Mouse (Mus musculus): ENCODE measurements around the gene Rbks. TPM values are rescaled to one million over a fixed set of nuclear protein-coding genes. Genes with fewer than 3 reads are reported as not detected.
"Not testable (repeated sequence)": the region's sequence is repeated elsewhere in the genome, so short reads cannot be mapped to it uniquely, and the experiment has no call there.

Rbks gene
- polyA plus RNA-seq, 1 experiment from 2014 or later, result 3.3 TPM

DNA sequence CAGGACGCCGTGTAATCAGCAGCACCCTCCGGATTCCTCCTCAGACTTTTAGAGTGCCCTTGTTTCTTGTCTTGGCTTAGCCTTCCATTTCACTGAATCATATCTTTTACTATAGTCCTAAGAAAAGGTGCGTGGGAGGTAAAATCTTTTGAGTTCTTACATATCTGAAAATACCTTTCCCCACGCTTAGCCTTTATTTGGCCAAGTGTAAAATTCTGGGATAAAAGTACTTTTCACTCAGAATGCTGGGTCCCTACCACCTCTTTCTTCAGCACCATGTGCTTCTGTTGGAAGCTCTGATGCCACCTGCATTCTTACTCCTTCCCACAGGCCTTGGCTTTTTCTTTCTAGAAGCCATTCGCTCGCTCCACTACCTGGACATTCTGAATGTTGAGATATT, 106.3 kb downstream of the Rbks start:
- H3K4me2 ChIP-seq (replicated peaks), result no peak overlapping the region
- no peaks in the 10 kb centered on the region for H3K36me3 ChIP-seq
- no peak overlapping the region for H3K4me3 ChIP-seq
- no peaks in the 10 kb centered on the region for H3K27me3 ChIP-seq
- H3K27ac ChIP-seq, result no peak overlapping the region
- H3K4me1 ChIP-seq, result peaks cover 12% of the 10 kb centered on the region
- 0 out of 2 replicates have a peak, but pooled peaks cover 4% of the 10 kb centered on the region for H3K9me3 ChIP-seq
- H3K9ac ChIP-seq, result no peak overlapping the region
- WGBS, result 90% methylated on average over 7 of the region's 7 CpGs
- no peak for ATAC-seq (ENCODE audit: low FRiP score, low read depth)

DNA sequence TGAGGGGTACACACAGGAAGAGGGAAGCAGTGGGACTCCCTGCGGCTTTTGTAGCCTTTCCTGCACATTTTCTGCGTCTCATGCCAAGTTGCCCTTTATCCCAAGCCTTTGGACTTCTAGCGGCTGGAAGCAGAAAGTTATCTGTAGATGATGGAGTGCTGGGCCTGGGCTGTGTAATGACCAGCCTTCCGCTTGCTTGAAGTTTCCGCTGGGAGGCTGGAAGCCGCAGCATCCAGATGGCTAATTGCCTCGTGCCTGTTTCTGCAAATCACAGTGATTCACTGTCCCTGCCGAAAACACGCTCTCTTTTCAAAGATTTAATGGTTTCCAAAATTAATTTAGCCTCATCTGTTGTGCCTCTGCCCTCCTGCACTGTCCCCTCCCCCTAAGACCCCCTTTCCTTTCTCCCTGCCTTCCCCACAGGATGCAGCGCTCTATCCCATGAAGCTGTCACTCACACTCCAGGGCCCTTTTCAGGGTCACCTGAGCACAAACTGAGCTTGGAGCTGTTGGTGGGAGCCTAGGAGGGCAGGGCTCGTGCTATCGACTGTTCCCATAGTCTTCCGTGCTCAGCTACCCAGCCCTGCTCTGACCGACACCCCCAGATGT, 107.6 kb downstream of the Rbks start:
- Histone ChIP-seq H3K9ac (0 out of 2 replicates have a peak overlapping the region, but pooled peaks have one; percentile 2), H3K4me3 (no peak overlapping the region), H3K36me3 (no peaks in the 10 kb centered on the region), H3K9me3 (0 out of 2 replicates have a peak, but pooled peaks cover 4% of the 10 kb centered on the region), H3K27me3 (no peaks in the 10 kb centered on the region), H3K4me2 (replicated peaks) (peak overlapping the region; percentile 15; the same call in 1 of the 2 replicates), H3K4me1 (peaks cover 8% of the 10 kb centered on the region), H3K27ac (no peak overlapping the region)
- ATAC-seq (ENCODE audit: low FRiP score, low read depth), result no peak
- WGBS, result 36% methylated on average over 14 of the region's 14 CpGs

DNA sequence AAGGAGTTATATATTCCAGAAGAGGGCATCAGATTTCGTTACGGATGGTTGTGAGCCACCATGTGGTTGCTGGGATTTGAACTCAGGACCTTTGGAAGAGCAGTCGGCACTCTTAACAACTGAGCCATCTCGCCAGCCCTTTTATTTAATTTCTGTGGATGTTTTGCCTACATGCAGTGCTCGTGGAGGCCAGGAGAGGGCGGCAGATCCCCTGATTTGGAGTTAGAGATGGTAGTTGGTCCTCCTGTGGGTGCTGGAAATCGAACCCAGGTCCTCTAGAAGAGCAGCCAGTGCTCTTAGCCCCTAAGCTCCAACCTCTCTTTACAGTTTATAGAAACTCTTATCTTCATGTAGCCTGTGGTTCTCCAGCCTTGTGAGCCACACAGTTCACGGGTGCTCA, 108.8 kb downstream of the Rbks start:
- WGBS, result 83% methylated on average over 8 of the region's 8 CpGs

DNA sequence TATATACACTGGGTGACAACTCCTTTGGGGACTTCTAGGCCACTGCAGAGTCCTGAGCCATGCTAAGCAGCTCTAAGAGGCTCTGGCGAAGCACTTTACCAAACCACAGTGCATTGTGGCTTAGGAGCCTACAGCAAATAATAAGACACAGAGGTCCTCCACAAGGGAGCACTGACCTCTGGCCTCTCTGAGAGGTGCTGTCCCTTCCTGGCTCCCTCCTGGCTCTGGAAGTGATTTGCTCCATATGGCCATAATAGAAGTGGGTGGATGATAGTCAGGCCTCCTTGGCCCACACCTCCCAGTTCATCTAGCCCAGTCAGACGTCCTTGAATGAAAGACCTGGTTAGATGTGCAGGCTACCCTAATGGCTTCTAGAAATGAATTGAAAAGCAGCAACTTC, 109.4 kb downstream of the Rbks start:
- no peak overlapping the region for H3K4me2 ChIP-seq (replicated peaks)
- H3K27ac ChIP-seq, result no peak overlapping the region
- WGBS, result 47% methylated on average over 2 of the region's 2 CpGs
- H3K36me3 ChIP-seq, result no peaks in the 10 kb centered on the region
- H3K4me1 ChIP-seq, result peaks cover 8% of the 10 kb centered on the region
- no peaks in the 10 kb centered on the region for H3K27me3 ChIP-seq
- peaks cover 8% of the 10 kb centered on the region; the same call in 1 of the 2 replicates for H3K9me3 ChIP-seq
- H3K9ac ChIP-seq, result no peak overlapping the region
- H3K4me3 ChIP-seq, result no peak overlapping the region
- ATAC-seq (ENCODE audit: low FRiP score, low read depth), result no peak

More for the DNA sequence above, 108.8 kb downstream of the Rbks start:
- H3K36me3 ChIP-seq; H3K27ac ChIP-seq; H3K4me1 ChIP-seq; H3K27me3 ChIP-seq; H3K4me3 ChIP-seq; ATAC-seq (ENCODE audit: low FRiP score, low read depth); H3K4me2 ChIP-seq (replicated peaks); H3K9me3 ChIP-seq; H3K9ac ChIP-seq: not testable (repeated sequence)

DNA sequence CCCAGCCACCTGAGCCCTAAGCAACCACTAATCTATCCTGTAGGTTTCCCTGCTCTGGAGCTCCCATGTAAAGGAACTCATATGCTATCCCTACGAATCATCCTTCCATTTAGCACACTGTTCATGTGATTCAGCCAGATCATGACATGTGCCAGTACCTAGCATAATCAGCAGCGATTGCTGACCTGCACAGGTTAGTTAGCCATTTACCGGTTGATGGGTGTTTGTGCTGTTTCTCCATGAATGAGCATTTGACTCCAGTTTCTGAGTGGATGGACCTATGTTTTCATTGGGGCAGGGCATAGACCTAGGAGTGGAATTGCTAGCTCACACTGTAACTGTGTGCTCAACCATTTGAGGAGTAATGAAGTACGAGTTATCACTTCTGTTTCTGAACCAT, 111.9 kb downstream of the Rbks start:
- Histone ChIP-seq H3K4me2 (replicated peaks) (no peak overlapping the region), H3K9me3 (peaks cover 8% of the 10 kb centered on the region; the same call in 1 of the 2 replicates), H3K27ac (no peak overlapping the region), H3K9ac (no peak overlapping the region), H3K27me3 (no peaks in the 10 kb centered on the region), H3K36me3 (no peaks in the 10 kb centered on the region), H3K4me3 (no peak overlapping the region), H3K4me1 (peaks cover 8% of the 10 kb centered on the region)
- ATAC-seq (ENCODE audit: low FRiP score, low read depth), result no peak
- WGBS, result 88% methylated on average over 4 of the region's 4 CpGs

DNA sequence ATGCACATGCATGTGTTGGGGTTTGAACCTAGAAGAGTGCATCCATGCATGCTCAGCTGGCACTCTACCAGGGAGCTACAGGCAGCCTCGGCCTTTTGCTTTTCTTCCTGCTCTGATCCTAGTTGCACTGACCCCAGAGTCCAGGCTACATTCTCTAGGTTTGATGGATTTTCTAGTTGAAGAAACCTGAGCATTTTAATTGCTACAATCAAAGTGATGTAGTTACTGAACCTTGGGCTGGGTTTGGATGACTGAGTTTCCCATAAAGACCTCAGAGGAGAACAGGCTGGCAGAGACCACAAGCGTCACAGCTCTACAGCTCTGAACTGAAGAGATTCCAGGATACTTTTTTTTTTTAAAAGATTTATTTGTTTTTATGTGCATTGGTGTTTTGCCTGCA, 114.2 kb downstream of the Rbks start:
- H3K36me3 ChIP-seq, result no peaks in the 10 kb centered on the region
- peaks cover 3% of the 10 kb centered on the region; the same call in 1 of the 2 replicates for H3K9me3 ChIP-seq
- no peak for ATAC-seq (ENCODE audit: low FRiP score, low read depth)
- WGBS, result 60% methylated on average over 2 of the region's 2 CpGs
- no peak overlapping the region for H3K27ac ChIP-seq
- H3K4me2 ChIP-seq (replicated peaks), result no peak overlapping the region
- no peak overlapping the region for H3K9ac ChIP-seq
- no peaks in the 10 kb centered on the region for H3K27me3 ChIP-seq
- H3K4me3 ChIP-seq, result no peak overlapping the region
- no peaks in the 10 kb centered on the region for H3K4me1 ChIP-seq

DNA sequence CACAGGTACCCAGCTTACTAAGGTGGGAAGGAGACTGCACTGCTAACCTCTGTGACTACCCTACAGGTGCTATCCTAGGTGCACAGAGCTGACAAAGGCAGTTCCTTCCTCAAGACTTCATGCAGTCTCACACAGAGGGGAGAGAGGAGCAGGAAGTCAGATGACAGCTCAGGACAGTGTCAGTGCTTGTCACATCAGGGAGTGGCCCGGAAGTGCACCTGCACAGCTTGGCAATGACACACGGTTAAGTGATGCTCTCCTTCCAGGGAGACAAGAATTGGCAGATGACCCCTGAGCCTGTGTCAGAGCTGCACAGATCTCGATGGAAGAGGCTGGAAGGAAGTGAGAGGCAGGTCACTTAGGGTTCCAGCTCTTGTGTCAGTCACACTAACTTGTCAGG, 115.5 kb downstream of the Rbks start:
- 72% methylated on average over 3 of the region's 3 CpGs for whole genome bisulfite sequencing
- Histone ChIP-seq H3K9ac (no peak overlapping the region), H3K4me3 (no peak overlapping the region), H3K36me3 (no peaks in the 10 kb centered on the region), H3K27me3 (no peaks in the 10 kb centered on the region), H3K4me2 (replicated peaks) (no peak overlapping the region), H3K9me3 (peaks cover 3% of the 10 kb centered on the region; the same call in 1 of the 2 replicates), H3K4me1 (no peaks in the 10 kb centered on the region), H3K27ac (no peak overlapping the region)
- ATAC-seq (ENCODE audit: low FRiP score, low read depth), result no peak

DNA sequence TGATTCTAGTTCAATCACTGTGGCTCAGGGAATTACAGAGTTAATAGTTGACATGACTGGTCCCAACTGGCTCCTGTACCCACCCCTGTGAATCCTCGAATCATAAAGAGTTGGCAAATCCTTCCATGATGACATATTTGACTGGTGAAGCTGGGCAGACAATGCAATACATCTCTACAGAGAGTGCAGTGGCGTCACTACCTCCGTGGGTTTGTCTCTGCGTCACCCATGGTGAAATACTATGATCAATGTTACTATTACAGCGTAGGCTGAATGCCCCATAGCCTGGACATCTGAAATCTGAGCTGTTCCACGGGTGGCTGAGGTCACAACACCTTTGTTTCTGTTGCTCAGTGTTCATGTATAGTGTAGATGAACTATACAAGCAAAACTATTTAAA, 116.2 kb downstream of the Rbks start:
- ATAC-seq (ENCODE audit: low FRiP score, low read depth), result no peak
- no peak overlapping the region for H3K9ac ChIP-seq
- H3K4me3 ChIP-seq, result no peak overlapping the region
- no peak overlapping the region for H3K4me2 ChIP-seq (replicated peaks)
- H3K27me3 ChIP-seq, result no peaks in the 10 kb centered on the region
- 81% methylated on average over 6 of the region's 6 CpGs for WGBS
- no peaks in the 10 kb centered on the region for H3K36me3 ChIP-seq
- H3K9me3 ChIP-seq, result peaks cover 3% of the 10 kb centered on the region; the same call in 1 of the 2 replicates
- no peak overlapping the region for H3K27ac ChIP-seq
- H3K4me1 ChIP-seq, result no peaks in the 10 kb centered on the region

DNA sequence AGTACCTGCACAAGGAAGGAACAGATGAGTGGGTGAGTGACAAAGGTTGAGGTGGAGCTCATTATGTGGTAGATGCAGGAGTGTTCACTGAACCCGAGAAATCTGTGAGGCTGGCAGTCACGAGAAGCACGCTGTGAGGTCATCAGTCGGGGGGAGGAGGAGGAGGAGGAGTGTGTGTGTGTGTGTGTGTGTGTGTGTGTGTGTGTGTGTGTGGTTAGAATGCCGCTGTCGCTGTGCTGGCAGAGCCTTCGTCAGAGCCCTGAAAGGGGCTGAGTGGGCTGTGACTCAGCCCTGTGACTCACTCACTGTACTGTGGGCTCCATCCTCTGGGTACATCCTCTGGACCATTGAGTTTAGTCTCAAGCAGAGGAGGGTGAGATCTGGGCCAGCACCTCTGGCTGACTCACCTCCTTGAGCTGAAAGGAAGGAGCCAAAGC, 120.9 kb downstream of the Rbks start:
- Histone ChIP-seq H3K9me3 (no peaks in the 10 kb centered on the region), H3K36me3 (no peaks in the 10 kb centered on the region), H3K4me3 (no peak overlapping the region), H3K27me3 (no peaks in the 10 kb centered on the region), H3K9ac (no peak overlapping the region), H3K27ac (no peak overlapping the region), H3K4me1 (0 out of 2 replicates have a peak, but pooled peaks cover 2% of the 10 kb centered on the region), H3K4me2 (replicated peaks) (no peak overlapping the region)
- WGBS, result 70% methylated on average over 6 of the region's 7 CpGs
- ATAC-seq (ENCODE audit: low FRiP score, low read depth), result no peak

Small RNA genes within 50 kb of the gene (microRNA-seq; reads per million reads assigned to microRNA genes)
- gene Mir3473e, result not detected

Other genes starting within 250 kb of the Rbks start
- 65.0 and 70.5 TPM in 2 replicates for gene Zfp512, start 245.2 kb downstream of the Rbks start, polyA plus RNA-seq (2015; fragmentation: Nextera tagmentation; extraction: Ambion mirVana)
- 0.11 and 0.13 TPM in 2 replicates for gene 4930548H24Rik, start 211.9 kb downstream of the Rbks start, polyA plus RNA-seq (2015; fragmentation: Nextera tagmentation; extraction: Ambion mirVana)
- 72.5 and 81.6 TPM in 2 replicates for gene Gpn1, start 202.9 kb downstream of the Rbks start, polyA plus RNA-seq (2015; fragmentation: Nextera tagmentation; extraction: Ambion mirVana)
- gene Slc4a1ap, start 170.6 kb downstream of the Rbks start, polyA plus RNA-seq (2015; fragmentation: Nextera tagmentation; extraction: Ambion mirVana), result 37.0 and 38.6 TPM in 2 replicates
- gene Supt7l, start 169.8 kb downstream of the Rbks start, polyA plus RNA-seq (2015; fragmentation: Nextera tagmentation; extraction: Ambion mirVana), result 30.8 and 31.2 TPM in 2 replicates
- gene Mrpl33, start 100.7 kb downstream of the Rbks start, polyA plus RNA-seq (2015; fragmentation: Nextera tagmentation; extraction: Ambion mirVana), result 259 and 285 TPM in 2 replicates
- 45.4 and 47.9 TPM in 2 replicates for gene Babam2, start 57 bp upstream of the Rbks start, polyA plus RNA-seq (2015; fragmentation: Nextera tagmentation; extraction: Ambion mirVana)